Mouse (Mus musculus): ENCODE results near the gene Gm44596.

Gm44596 gene

DNA sequence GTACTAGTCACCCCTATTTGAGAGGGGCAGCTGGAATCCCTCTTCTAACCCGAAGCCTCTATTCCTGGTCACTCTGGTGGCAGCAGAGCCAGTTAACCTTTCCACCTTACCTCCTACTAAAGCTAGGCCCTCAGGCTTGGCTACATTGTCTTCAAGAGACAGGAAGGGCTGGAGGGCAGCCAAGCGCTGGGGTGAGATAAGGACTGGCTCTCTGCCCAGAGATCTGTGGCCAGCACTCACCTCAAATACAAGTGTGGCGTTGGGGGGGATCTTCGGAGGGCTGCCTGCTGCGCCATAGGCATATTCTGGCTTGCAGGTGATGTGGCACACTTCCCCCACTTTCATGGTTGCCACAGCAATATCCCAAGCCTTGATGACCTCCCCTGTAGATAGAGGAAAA is 60.2 kb downstream of the Gm44596 start:
- TF ChIP-seq GATA4 (IDR thresholded peaks at IDR 0.05; ENCODE audit: insufficient replicate concordance, low read length), result peak; percentile 72; the same call in 1 of the 2 replicates

GRCm38 (mm10) chr6:128436356-128437005 is 61.2 kb downstream of the Gm44596 start:
- TF ChIP-seq GATA4 (IDR thresholded peaks at IDR 0.05; ENCODE audit: insufficient replicate concordance, low read length), result peak; percentile 39; the same call in 1 of the 2 replicates

- no peak for TF ChIP-seq GATA4 (IDR thresholded peaks at IDR 0.05; ENCODE audit: insufficient replicate concordance, low read length)
These were observed 62.0 kb downstream of the Gm44596 start for GRCm38 (mm10) chr6:128437288-128437687.

GRCm38 (mm10) chr6:128437731-128438316 is 62.5 kb downstream of the Gm44596 start:
- no peak for TF ChIP-seq GATA4 (IDR thresholded peaks at IDR 0.05; ENCODE audit: insufficient replicate concordance, low read length)

DNA sequence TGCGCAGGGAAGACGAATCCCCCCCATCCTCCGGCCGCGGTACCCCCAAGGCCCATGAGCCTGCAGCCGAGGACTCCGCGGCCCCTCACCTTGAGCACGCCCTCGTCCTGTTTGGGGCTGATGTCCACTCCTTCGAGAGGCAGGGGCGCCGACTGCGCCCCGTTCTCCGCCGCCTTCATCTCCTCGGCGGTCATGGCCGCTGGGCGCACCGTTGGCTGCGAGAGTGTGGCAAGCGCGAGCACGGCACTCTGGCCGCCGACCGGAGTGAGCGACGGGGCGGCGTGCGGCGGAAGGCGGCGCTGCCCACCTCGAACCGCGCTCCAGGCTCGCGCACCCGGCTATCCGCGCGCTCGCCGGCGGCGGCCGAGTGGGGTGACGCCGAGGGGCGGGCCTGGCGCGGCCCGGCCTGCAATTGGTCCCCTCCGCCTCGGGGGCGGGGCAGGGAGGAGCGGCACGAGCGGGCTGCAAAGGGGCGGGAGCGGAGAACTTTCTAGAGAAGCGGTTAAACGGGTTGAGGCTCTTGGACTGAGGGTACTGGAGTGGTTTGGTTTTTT is 63.1 kb downstream of the Gm44596 start, which contains the start of gene Fkbp4:
TSS of gene Fkbp4 (minus strand) at position 361 of the 554 bp plus-strand sequence.
- peak; percentile 39; the same call in 1 of the 2 replicates for TF ChIP-seq GATA4 (IDR thresholded peaks at IDR 0.05; ENCODE audit: insufficient replicate concordance, low read length)

DNA sequence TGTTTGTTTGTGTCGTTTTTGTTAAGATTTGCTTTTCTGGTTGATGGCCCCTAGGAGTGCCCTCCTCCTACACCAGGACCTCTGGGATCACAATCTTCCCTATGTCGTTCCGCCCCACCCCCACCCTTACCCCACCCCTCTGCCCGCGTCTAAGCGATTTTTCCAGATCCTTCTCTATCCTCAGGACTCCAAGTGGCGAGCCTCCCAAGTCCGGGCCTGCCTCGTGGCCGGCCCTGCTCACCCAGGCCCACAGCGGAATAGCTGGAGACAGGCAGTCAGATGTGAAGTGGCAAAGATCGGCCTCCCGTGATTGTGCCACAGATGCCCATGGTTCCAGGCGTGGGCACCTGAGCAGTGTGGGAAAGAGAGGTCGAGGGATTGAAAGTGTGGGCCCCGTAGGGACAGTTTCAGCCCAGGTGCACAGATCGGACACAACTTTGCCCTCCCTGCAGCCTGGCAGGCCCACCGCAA is 63.6 kb downstream of the Gm44596 start:
- no peak for TF ChIP-seq GATA4 (IDR thresholded peaks at IDR 0.05; ENCODE audit: insufficient replicate concordance, low read length)

DNA sequence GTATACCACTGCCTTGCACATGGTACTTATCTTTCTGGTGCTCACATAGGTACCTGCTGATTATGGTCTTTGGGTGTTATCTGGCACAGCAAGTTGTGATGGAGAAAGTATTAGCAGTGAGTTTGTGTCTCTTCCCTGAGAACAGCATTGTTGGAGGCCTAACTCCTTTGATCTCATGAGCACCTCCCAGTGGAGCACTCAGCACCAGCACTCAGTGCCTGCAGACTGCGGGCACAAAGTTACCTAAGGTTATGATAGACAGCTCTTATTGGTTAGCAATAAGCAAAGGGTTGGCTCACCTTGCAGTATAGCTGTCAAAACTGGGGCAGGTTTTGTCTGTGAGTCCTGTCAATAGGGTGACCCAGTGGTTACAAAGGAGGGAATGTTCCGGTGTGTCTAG is 64.9 kb downstream of the Gm44596 start:
- no peak for TF ChIP-seq GATA4 (IDR thresholded peaks at IDR 0.05; ENCODE audit: insufficient replicate concordance, low read length)

DNA sequence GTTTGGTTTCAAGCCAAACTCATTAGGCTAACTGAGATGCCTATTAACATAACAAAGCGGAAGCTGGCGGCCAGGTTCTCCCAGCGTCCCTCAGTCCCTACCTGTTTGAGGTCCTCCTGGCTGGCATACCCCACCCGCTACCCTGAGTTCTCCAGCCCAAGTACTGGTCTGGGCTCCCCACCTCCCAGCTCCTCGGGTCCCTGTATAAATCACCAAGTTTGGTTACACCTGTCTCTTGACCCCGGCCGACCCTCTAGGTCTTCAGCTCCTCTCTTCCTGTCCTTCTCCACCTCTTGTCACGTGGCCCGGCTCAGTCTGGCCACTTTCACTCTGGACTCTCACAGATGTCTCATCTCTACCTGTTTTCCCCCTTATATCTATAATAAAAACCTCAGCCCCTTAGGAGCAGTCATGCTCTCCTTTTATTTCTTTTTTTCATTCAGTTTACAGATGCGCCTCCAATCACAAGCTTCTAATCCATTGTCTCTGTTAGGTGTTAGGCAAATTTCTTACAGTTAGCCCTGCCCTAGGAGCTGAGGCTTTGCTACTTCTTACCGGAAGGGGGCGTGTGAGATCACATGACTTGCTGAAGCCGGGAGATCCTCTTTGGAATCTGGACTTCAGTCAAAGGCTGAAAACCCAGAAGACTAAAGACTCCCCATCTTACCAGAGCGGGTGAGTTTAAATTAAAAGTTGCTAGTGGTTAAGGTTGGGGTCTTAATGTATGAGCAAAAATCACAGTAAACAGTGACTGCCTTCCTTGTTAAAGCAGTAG is 70.6 kb downstream of the Gm44596 start:
- TF ChIP-seq GATA4 (IDR thresholded peaks at IDR 0.05; ENCODE audit: insufficient replicate concordance, low read length), result no peak

DNA sequence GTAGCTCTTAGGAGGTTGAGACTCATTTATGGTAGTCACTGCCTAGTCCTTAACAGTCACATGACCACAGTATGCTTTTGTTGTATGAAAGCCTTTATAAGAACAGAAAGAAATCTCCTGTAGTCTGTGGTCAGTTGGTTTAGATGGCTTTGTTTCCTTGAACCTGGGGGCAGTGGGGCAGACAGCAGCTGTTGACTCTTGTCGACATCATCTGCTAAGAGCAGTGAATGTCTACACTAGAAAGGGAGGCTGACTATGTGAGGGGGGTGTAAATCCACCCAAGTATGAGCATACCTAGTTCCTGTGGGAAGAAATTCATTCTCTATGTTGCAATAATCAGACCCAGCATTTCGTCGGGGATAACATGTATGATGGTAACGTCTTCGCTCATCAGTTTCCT is 71.8 kb downstream of the Gm44596 start:
- no peak for TF ChIP-seq GATA4 (IDR thresholded peaks at IDR 0.05; ENCODE audit: insufficient replicate concordance, low read length)

GRCm38 (mm10) chr6:128455835-128456605 is 80.7 kb downstream of the Gm44596 start:
- no peak for TF ChIP-seq GATA4 (IDR thresholded peaks at IDR 0.05; ENCODE audit: insufficient replicate concordance, low read length)
